Mouse (Mus musculus): Measurements from ENCODE around the gene Ghrh. TPM values are rescaled to one million over a fixed set of nuclear protein-coding genes. Genes with fewer than 3 reads are reported as not detected.

Gene Ghrh
- total and polyA plus RNA-seq, 3 experiments: not detected

- TF ChIP-seq GABPA (IDR thresholded peaks at IDR 0.05; ENCODE audit: low read depth, low read length) (no peak), ELF1 (IDR thresholded peaks at IDR 0.05; ENCODE audit: low read depth, low read length) (no peak), CTCF (IDR thresholded peaks at IDR 0.05 in 2 of 3, conservative IDR thresholded peaks at IDR 0.05 in 1 of 3; ENCODE audit: control insufficient read depth in 1 of 3, insufficient read depth in 1 of 3, low read depth in 2 of 3, low read length in 3 of 3, poor library complexity in 1 of 3, severe bottlenecking in 1 of 3) (no peak), E2F4 (IDR thresholded peaks at IDR 0.05; ENCODE audit: borderline replicate concordance, low read depth, low read length) (no peak)
Measured at GRCm38 (mm10) chr2:157288996-157289395, 58.3 kb downstream of the Ghrh start (continued).

- DNase-seq (ENCODE audit: low read depth, low spot score): peak; percentile 65
- Histone ChIP-seq H3K9me3 (replicated peaks; ENCODE audit: insufficient read depth, low read length) (no peaks in the 10 kb centered on the region), H3K4me3 (ENCODE audit: control insufficient read depth in 1 of 2, insufficient read depth in 1 of 2, low read depth in 2 of 2, low read length in 2 of 2) (no peak overlapping the region), H3K27ac (ENCODE audit: control insufficient read depth, low read depth, low read length) (no peak overlapping the region), H3K36me3 (ENCODE audit: control insufficient read depth in 1 of 2, insufficient read depth in 2 of 2, low read length in 2 of 2) (peaks cover 12 to 27% of the 10 kb centered on the region in 2 experiments), H3K79me2 (ENCODE audit: control insufficient read depth, insufficient read depth, low read length, poor library complexity) (peaks cover 21% of the 10 kb centered on the region), H3K27me3 (ENCODE audit: control insufficient read depth in 1 of 2, insufficient read depth in 2 of 2, low read length in 2 of 2) (no peaks in the 10 kb centered on the region), H3K9ac (ENCODE audit: control insufficient read depth, low read depth, low read length, poor library complexity, severe bottlenecking) (no peak overlapping the region), H3K4me1 (ENCODE audit: control insufficient read depth in 1 of 2, insufficient read depth in 2 of 2, low read length in 2 of 2) (peaks cover 9 to 10% of the 10 kb centered on the region in 2 experiments)
- TF ChIP-seq SMC3 (IDR thresholded peaks at IDR 0.05; ENCODE audit: low read depth, low read length): no peak
- TF ChIP-seq CTCF (IDR thresholded peaks at IDR 0.05 in 2 of 3, conservative IDR thresholded peaks at IDR 0.05 in 1 of 3; ENCODE audit: control insufficient read depth in 1 of 3, insufficient read depth in 1 of 3, low read depth in 2 of 3, low read length in 3 of 3, poor library complexity in 1 of 3, severe bottlenecking in 1 of 3): peak; percentile 38 to 46 (median 42)
- TF ChIP-seq HCFC1 (IDR thresholded peaks at IDR 0.05; ENCODE audit: low read depth, low read length): no peak
Measured at GRCm38 (mm10) chr2:157287542-157287941, 59.8 kb downstream of the Ghrh start.

GRCm38 (mm10) chr2:157283321-157283720 lies 64.0 kb downstream of the Ghrh start:
- H3K27ac ChIP-seq (ENCODE audit: control insufficient read depth, low read depth, low read length): no peak overlapping the region
- peaks cover 43% of the 10 kb centered on the region for H3K79me2 ChIP-seq (ENCODE audit: control insufficient read depth, insufficient read depth, low read length, poor library complexity)
- peaks cover 7 to 14% of the 10 kb centered on the region in 2 experiments for H3K4me1 ChIP-seq (ENCODE audit: control insufficient read depth in 1 of 2, insufficient read depth in 2 of 2, low read length in 2 of 2)
- no peak overlapping the region for H3K4me3 ChIP-seq (ENCODE audit: control insufficient read depth in 1 of 2, insufficient read depth in 1 of 2, low read depth in 2 of 2, low read length in 2 of 2)
- DNase-seq (ENCODE audit: low read depth, low spot score): no peak
- peaks cover 6 to 15% of the 10 kb centered on the region in 2 experiments for H3K36me3 ChIP-seq (ENCODE audit: control insufficient read depth in 1 of 2, insufficient read depth in 2 of 2, low read length in 2 of 2)
- H3K9me3 ChIP-seq (replicated peaks; ENCODE audit: insufficient read depth, low read length): no peaks in the 10 kb centered on the region
- no peak overlapping the region for H3K9ac ChIP-seq (ENCODE audit: control insufficient read depth, low read depth, low read length, poor library complexity, severe bottlenecking)
- H3K27me3 ChIP-seq (ENCODE audit: control insufficient read depth in 1 of 2, insufficient read depth in 2 of 2, low read length in 2 of 2): no peaks in the 10 kb centered on the region
- TF ChIP-seq ZKSCAN1 (IDR thresholded peaks at IDR 0.05; ENCODE audit: low read depth, low read length) (no peak), GATA1 (IDR thresholded peaks at IDR 0.05; ENCODE audit: low read depth, low read length) (no peak), JUND (IDR thresholded peaks at IDR 0.05; ENCODE audit: low read depth, low read length) (no peak), POLR2AphosphoS2 (IDR thresholded peaks at IDR 0.05; ENCODE audit: low read length) (no peak), MAFK (IDR thresholded peaks at IDR 0.05; ENCODE audit: borderline replicate concordance, low read depth, low read length) (no peak), KAT2A (conservative IDR thresholded peaks at IDR 0.05; ENCODE audit: low read depth, low read length) (no peak), POLR2AphosphoS5 (IDR thresholded peaks at IDR 0.05; ENCODE audit: borderline replicate concordance, low read depth, low read length) (no peak), SMC3 (IDR thresholded peaks at IDR 0.05; ENCODE audit: low read depth, low read length) (no peak), MAZ (IDR thresholded peaks at IDR 0.05; ENCODE audit: low read depth, low read length) (no peak), ELF1 (IDR thresholded peaks at IDR 0.05; ENCODE audit: low read depth, low read length) (no peak)

Other genes starting within 250 kb of the Ghrh start
- gene Samhd1, start 212.2 kb downstream of the Ghrh start, total RNA-seq (2012; rRNA removed): 15.7 and 19.7 TPM in 2 replicates
- gene Samhd1, start 212.2 kb downstream of the Ghrh start, polyA plus RNA-seq (2012; ENCODE audit: insufficient read depth in 1 of 2, insufficient read length in 2 of 2, low read depth in 1 of 2, low replicate concordance in 2 of 2, missing spikeins in 1 of 2): 10 to 100 TPM; 50.5 to 76.8 TPM
- 14.8 and 17.8 TPM in 2 replicates for gene Rbl1, start 143.0 kb downstream of the Ghrh start, total RNA-seq (2012; rRNA removed)
- gene Rbl1, start 143.0 kb downstream of the Ghrh start, polyA plus RNA-seq (2012; ENCODE audit: insufficient read depth in 1 of 2, insufficient read length in 2 of 2, low read depth in 1 of 2, low replicate concordance in 2 of 2, missing spikeins in 1 of 2): 10 to 100 TPM in 1 of 2 experiments, not detected in 1; 18.1 TPM
- 259 and 284 TPM in 2 replicates for gene Rpn2, start 68.5 kb downstream of the Ghrh start, total RNA-seq (2012; rRNA removed)
- gene Rpn2, start 68.5 kb downstream of the Ghrh start, polyA plus RNA-seq (2012; ENCODE audit: insufficient read depth in 1 of 2, insufficient read length in 2 of 2, low read depth in 1 of 2, low replicate concordance in 2 of 2, missing spikeins in 1 of 2): 100 to 1,000 TPM; 310 to 316 TPM
- gene Mroh8, start 68.0 kb downstream of the Ghrh start, total RNA-seq (2012; rRNA removed): 0.10 and 0.15 TPM in 2 replicates
- under 1 TPM in 1 of 2 experiments, not detected in 1; 0.18 TPM for gene Mroh8, start 68.0 kb downstream of the Ghrh start, polyA plus RNA-seq (2012; ENCODE audit: insufficient read depth in 1 of 2, insufficient read length in 2 of 2, low read depth in 1 of 2, low replicate concordance in 2 of 2, missing spikeins in 1 of 2)
- gene Manbal, start 20.1 kb upstream of the Ghrh start, total RNA-seq (2012; rRNA removed): 19.8 and 28.4 TPM in 2 replicates
- 10 to 100 TPM in 1 of 2 experiments, not detected in 1; 65.7 TPM for gene Manbal, start 20.1 kb upstream of the Ghrh start, polyA plus RNA-seq (2012; ENCODE audit: insufficient read depth in 1 of 2, insufficient read length in 2 of 2, low read depth in 1 of 2, low replicate concordance in 2 of 2, missing spikeins in 1 of 2)
- gene Src, start 70.9 kb upstream of the Ghrh start, total RNA-seq (2012; rRNA removed): 0.23 and 0.29 TPM in 2 replicates
- gene Src, start 70.9 kb upstream of the Ghrh start, polyA plus RNA-seq (2012; ENCODE audit: insufficient read depth in 1 of 2, insufficient read length in 2 of 2, low read depth in 1 of 2, low replicate concordance in 2 of 2, missing spikeins in 1 of 2): 1 to 10 TPM in 1 of 2 experiments, not detected in 1; 4.2 TPM
- 0.49 and 0.92 TPM in 2 replicates for gene Nnat, start 212.6 kb upstream of the Ghrh start, total RNA-seq (2012; rRNA removed)
- 1 to 10 TPM in 1 of 2 experiments, not detected in 1; 1.5 TPM for gene Nnat, start 212.6 kb upstream of the Ghrh start, polyA plus RNA-seq (2012; ENCODE audit: insufficient read depth in 1 of 2, insufficient read length in 2 of 2, low read depth in 1 of 2, low replicate concordance in 2 of 2, missing spikeins in 1 of 2)
- 10.5 and 11.6 TPM in 2 replicates for gene Blcap, start 223.8 kb upstream of the Ghrh start, total RNA-seq (2012; rRNA removed)
- gene Blcap, start 223.8 kb upstream of the Ghrh start, polyA plus RNA-seq (2012; ENCODE audit: insufficient read depth in 1 of 2, insufficient read length in 2 of 2, low read depth in 1 of 2, low replicate concordance in 2 of 2, missing spikeins in 1 of 2): 10 to 100 TPM in 1 of 2 experiments, not detected in 1; 19.1 TPM